Mouse (Mus musculus) embryonic fibroblast, embryonic 13.5 days (primary cell): ENCODE data around the gene Phlpp1. TPM values are rescaled to one million over a fixed set of nuclear protein-coding genes. Genes with fewer than 3 reads are reported as not detected.

Source experiments
- H3K27ac ChIP-seq: 2 replicates; pipeline ENCODE4 v1.5.1; 2012; ENCODE audit warnings: low read length, control low read depth, inconsistent platforms; ENCODE audit not compliant: insufficient read depth
- H3K4me1 ChIP-seq: 2 replicates; pipeline ENCODE4 v1.6.1; 2011; ENCODE audit warnings: low read length; ENCODE audit not compliant: control insufficient read depth, insufficient read depth
- H3K4me3 ChIP-seq: 2 replicates; pipeline ENCODE4 v1.5.1; 2011; ENCODE audit warnings: mild to moderate bottlenecking, control low read depth, low read length; ENCODE audit not compliant: insufficient read depth
- CTCF ChIP-seq: IDR thresholded peaks from 2 replicates; pipeline ENCODE4 v1.5.1; 2011; ENCODE audit warnings: mild to moderate bottlenecking, control low read depth, low read length, moderate library complexity, borderline replicate concordance; ENCODE audit not compliant: insufficient read depth
- POLR2A ChIP-seq: IDR thresholded peaks from 2 replicates; pipeline ENCODE4 v1.6.1; 2011; ENCODE audit warnings: low read depth, mild to moderate bottlenecking, control low read depth, low read length, moderate library complexity
- polyA plus RNA-seq: library from polyadenylated mRNA; stranded (reverse); fragments of >200 nt; gene quantifications from 2 replicates; pipeline ENCODE4 v1.2.4, GENCODE M21; 2011; ENCODE audit warnings: low read depth; ENCODE audit not compliant: missing spikeins, insufficient read length

The Phlpp1 gene
- polyA plus RNA-seq, 1 experiment = 14.3 TPM

- no peak overlapping the region for H3K4me3 ChIP-seq
- H3K27ac ChIP-seq = no peak overlapping the region
- no peaks in the 10 kb centered on the region for H3K4me1 ChIP-seq
- TF ChIP-seq CTCF (no peak), POLR2A (no peak)
Observed at GRCm38 (mm10) chr1:106148386-106149380, 22.9 kb upstream of the Phlpp1 start.

- no peak overlapping the region for H3K4me3 ChIP-seq
- H3K4me1 ChIP-seq = no peaks in the 10 kb centered on the region
- H3K27ac ChIP-seq = no peak overlapping the region
- TF ChIP-seq POLR2A = no peak
- TF ChIP-seq CTCF = peak; percentile 20; the same call in 1 of the 2 replicates
Observed at GRCm38 (mm10) chr1:106151846-106152245, 19.7 kb upstream of the Phlpp1 start.

- H3K4me3 ChIP-seq = no peak overlapping the region
- no peaks in the 10 kb centered on the region for H3K4me1 ChIP-seq
Observed at GRCm38 (mm10) chr1:106152742-106153141, 18.8 kb upstream of the Phlpp1 start.

GRCm38 (mm10) chr1:106154590-106154989, 17.0 kb upstream of the Phlpp1 start:
- TF ChIP-seq CTCF = no peak
- TF ChIP-seq POLR2A = no peak
- H3K27ac ChIP-seq = no peak overlapping the region
- H3K4me3 ChIP-seq = no peak overlapping the region
- H3K4me1 ChIP-seq = no peaks in the 10 kb centered on the region

More at GRCm38 (mm10) chr1:106152742-106153141, 18.8 kb upstream of the Phlpp1 start:
- no peak overlapping the region for H3K27ac ChIP-seq
- no peak for TF ChIP-seq CTCF
- TF ChIP-seq POLR2A = no peak

GRCm38 (mm10) chr1:106155087-106155567, 16.4 kb upstream of the Phlpp1 start:
- Histone ChIP-seq H3K4me1 (no peaks in the 10 kb centered on the region), H3K4me3 (no peak overlapping the region), H3K27ac (no peak overlapping the region)
- TF ChIP-seq CTCF = no peak
- TF ChIP-seq POLR2A = no peak

- Histone ChIP-seq H3K4me3 (no peak overlapping the region), H3K4me1 (no peaks in the 10 kb centered on the region), H3K27ac (no peak overlapping the region)
- TF ChIP-seq POLR2A (no peak), CTCF (no peak)
Observed at GRCm38 (mm10) chr1:106155702-106156101, 15.8 kb upstream of the Phlpp1 start.

GRCm38 (mm10) chr1:106157961-106158515, 13.5 kb upstream of the Phlpp1 start:
- 0 out of 2 replicates have a peak, but pooled peaks cover 2% of the 10 kb centered on the region for H3K4me1 ChIP-seq
- H3K27ac ChIP-seq = no peak overlapping the region
- H3K4me3 ChIP-seq = no peak overlapping the region
- TF ChIP-seq CTCF (no peak), POLR2A (no peak)

- Histone ChIP-seq H3K4me3 (no peak overlapping the region), H3K27ac (no peak overlapping the region), H3K4me1 (peaks cover 6% of the 10 kb centered on the region)
- TF ChIP-seq POLR2A = no peak
- TF ChIP-seq CTCF = no peak
Observed at GRCm38 (mm10) chr1:106159667-106160066, 11.9 kb upstream of the Phlpp1 start.

GRCm38 (mm10) chr1:106160916-106161315, 10.6 kb upstream of the Phlpp1 start:
- H3K4me3 ChIP-seq = no peak overlapping the region
- TF ChIP-seq POLR2A (no peak), CTCF (no peak)
- H3K4me1 ChIP-seq = peaks cover 8% of the 10 kb centered on the region
- H3K27ac ChIP-seq = no peak overlapping the region

- Histone ChIP-seq H3K27ac (no peak overlapping the region), H3K4me3 (no peak overlapping the region), H3K4me1 (peaks cover 8% of the 10 kb centered on the region)
- TF ChIP-seq CTCF (no peak), POLR2A (no peak)
Observed at GRCm38 (mm10) chr1:106162581-106162980, 9.0 kb upstream of the Phlpp1 start.

GRCm38 (mm10) chr1:106163401-106163800, 8.2 kb upstream of the Phlpp1 start:
- Histone ChIP-seq H3K4me3 (no peak overlapping the region), H3K4me1 (peaks cover 8% of the 10 kb centered on the region), H3K27ac (no peak overlapping the region)
- TF ChIP-seq POLR2A (no peak), CTCF (no peak)
